Mouse (Mus musculus) cerebellum, adult 2 months (tissue): ENCODE results near the gene Gtf3c5.

Experiments used
- CTCF ChIP-seq: fragments of 200-500 bp; IDR thresholded peaks from 2 replicates; pipeline ENCODE4 v1.5.1; 2011; ENCODE audit warnings: low read depth, mild to moderate bottlenecking, control low read depth, low read length, moderate library complexity, borderline replicate concordance; ENCODE audit not compliant: insufficient read depth
- POLR2A ChIP-seq: fragments of 200-500 bp; IDR thresholded peaks from 2 replicates; pipeline ENCODE4 v1.6.1; 2011; ENCODE audit warnings: low read length, control low read depth, borderline replicate concordance; ENCODE audit not compliant: insufficient read depth

DNA sequence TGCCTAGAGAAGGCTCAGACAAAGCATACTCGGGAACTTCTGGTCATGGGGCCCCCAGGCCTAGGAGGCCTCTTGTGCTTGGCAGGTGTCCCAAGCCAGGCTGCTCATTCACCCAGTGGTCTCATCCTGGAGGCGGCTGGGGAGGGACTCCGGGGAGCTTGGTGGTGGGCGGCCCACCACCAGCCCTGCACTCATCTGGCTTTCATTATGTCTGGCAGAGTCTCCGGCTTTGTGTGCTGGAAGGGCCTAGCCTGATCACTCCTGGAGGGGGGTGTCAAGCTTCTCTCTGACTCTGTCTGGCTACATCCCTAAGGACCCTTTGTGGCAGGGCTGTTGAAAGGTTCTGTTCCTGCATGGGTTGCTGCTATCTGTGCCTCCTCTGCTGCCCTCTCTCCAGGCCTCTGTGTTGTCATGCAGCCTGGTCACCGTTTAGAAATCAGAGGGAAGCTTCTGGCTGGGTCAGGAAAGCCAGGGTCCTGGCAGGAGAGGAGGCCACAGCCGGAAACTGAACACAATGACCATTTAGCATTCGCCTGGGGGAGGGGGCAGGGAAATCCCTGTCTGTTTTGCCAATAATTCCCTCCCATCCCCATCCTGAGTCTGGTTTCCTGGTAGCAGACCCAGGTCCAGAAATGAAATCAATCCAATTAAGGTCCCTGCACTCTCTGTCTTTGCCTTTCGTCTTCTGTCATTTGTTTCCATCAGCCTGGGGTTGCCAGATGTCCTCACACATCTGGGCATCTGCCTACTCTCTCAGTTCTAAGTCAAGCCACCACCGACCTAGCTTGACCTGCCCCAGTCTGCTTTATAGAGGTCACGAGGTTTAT, 48.9 kb downstream of the Gtf3c5 start:
- TF ChIP-seq CTCF (no peak), POLR2A (0 out of 2 replicates have a peak, but pooled peaks have one; percentile 10)
